Mouse (Mus musculus) heart, postnatal 14 days (tissue): ENCODE data around the gene Gm2a. TPM values are rescaled to one million over a fixed set of nuclear protein-coding genes. Genes with fewer than 3 reads are reported as not detected.
"Not testable (repeated sequence)": the region's sequence is repeated elsewhere in the genome, so short reads cannot be mapped to it uniquely, and the experiment has no call there.

ENCODE experiments used
- DNase-seq, 2 experiments: peaks; one replicate each; pipeline ENCODE4 v3.0.0; 2021 to 2022
- intact Hi-C: fragments of 180-260 bp; cut with DNase I; formaldehyde crosslinking; loops from one replicate; pipeline ENCODE4 v1.15.1; 2025
- total RNA-seq, 2 experiments: library from RNA; stranded (reverse); gene quantifications; 2 replicates each; pipeline ENCODE4 v1.2.3; 2021

Gm2a gene
- total RNA-seq, 2 experiments from 2014 or later = 11.5 to 13.2 TPM

GRCm38 (mm10) chr11:55093096-55093495, 4.8 kb upstream of the Gm2a start:
- no peak for DNase-seq
- intact Hi-C loops = no loop called here

- intact Hi-C loops = loop anchor here (5.0 kb wide), 1 partner anchor 61 kb away; no protein-coding TSS in a partner anchor
- not testable (repeated sequence) for DNase-seq
Measured at GRCm38 (mm10) chr11:55096296-55096695, 1.6 kb upstream of the Gm2a start.

- intact Hi-C loops = loop anchor here (5.0 kb wide), 1 partner anchor 60 kb away; no protein-coding TSS in a partner anchor
- DNase-seq = no peak
Measured at GRCm38 (mm10) chr11:55096731-55097462, 1.0 kb upstream of the Gm2a start.

- no peak for DNase-seq
- intact Hi-C loops = loop anchor here (5.0 kb wide), 1 partner anchor 59 kb away; no protein-coding TSS in a partner anchor
Measured at GRCm38 (mm10) chr11:55098189-55098915, 437 bp downstream of the Gm2a start.

- intact Hi-C loops = loop anchor here (5.0 kb wide), 1 partner anchor 58 kb away; no protein-coding TSS in a partner anchor
- DNase-seq = no peak
Measured at GRCm38 (mm10) chr11:55099019-55099771, 1.3 kb downstream of the Gm2a start.

- no peak for DNase-seq
- intact Hi-C loops = loop anchor here (5.0 kb wide), 1 partner anchor 57 kb away; no protein-coding TSS in a partner anchor
Measured at GRCm38 (mm10) chr11:55099868-55100267, 2.0 kb downstream of the Gm2a start.

GRCm38 (mm10) chr11:55102015-55102414, 4.1 kb downstream of the Gm2a start:
- DNase-seq = no peak
- intact Hi-C loops = no loop called here

GRCm38 (mm10) chr11:55103229-55103628, 5.3 kb downstream of the Gm2a start:
- intact Hi-C loops = no loop called here
- no peak for DNase-seq

GRCm38 (mm10) chr11:55105389-55105788, 7.5 kb downstream of the Gm2a start:
- DNase-seq = no peak
- intact Hi-C loops = no loop called here

- intact Hi-C loops = no loop called here
- DNase-seq = no peak
Measured at GRCm38 (mm10) chr11:55106636-55107035, 8.7 kb downstream of the Gm2a start.

- intact Hi-C loops = no loop called here
- DNase-seq = no peak
Measured at GRCm38 (mm10) chr11:55109521-55110300, 11.8 kb downstream of the Gm2a start.

- intact Hi-C loops = no loop called here
- DNase-seq = no peak
Measured at GRCm38 (mm10) chr11:55110566-55111169, 12.8 kb downstream of the Gm2a start.

- DNase-seq = no peak
- intact Hi-C loops = no loop called here
Measured at GRCm38 (mm10) chr11:55113209-55113860, 15.4 kb downstream of the Gm2a start.

GRCm38 (mm10) chr11:55113861-55114250, 15.9 kb downstream of the Gm2a start:
- not testable (repeated sequence) for DNase-seq

GRCm38 (mm10) chr11:55114291-55114690, 16.4 kb downstream of the Gm2a start:
- intact Hi-C loops = no loop called here
- no peak for DNase-seq

More at GRCm38 (mm10) chr11:55113861-55114250, 15.9 kb downstream of the Gm2a start:
- intact Hi-C loops = not testable (repeated sequence)

- no peak for DNase-seq
- intact Hi-C loops = no loop called here
Measured at GRCm38 (mm10) chr11:55116004-55116403, 18.1 kb downstream of the Gm2a start.

- no peak for DNase-seq
- intact Hi-C loops = no loop called here
Measured at GRCm38 (mm10) chr11:55117031-55117430, 19.1 kb downstream of the Gm2a start.

GRCm38 (mm10) chr11:55120279-55120678, 22.4 kb downstream of the Gm2a start:
- no peak for DNase-seq
- intact Hi-C loops = no loop called here

- no peak for DNase-seq
- intact Hi-C loops = no loop called here
Measured at GRCm38 (mm10) chr11:55120821-55121271, 22.9 kb downstream of the Gm2a start.
